Mouse (Mus musculus): ENCODE data around the gene Tcf20. TPM values are rescaled to one million over a fixed set of nuclear protein-coding genes. Genes with fewer than 3 reads are reported as not detected.
A peak's percentile ranks its signal among the peaks of the same experiment; 100 is the strongest.

The Tcf20 gene
- polyA plus RNA-seq, 1 experiment from 2014 or later = 17.4 TPM

GRCm38 (mm10) chr15:82956721-82957120, 31.0 kb downstream of the Tcf20 start:
- Histone ChIP-seq H3K27ac (ENCODE audit: low read depth, low read length) (no peak overlapping the region), H3K4me2 (ENCODE audit: low read length) (no peak overlapping the region), H3K36me3 (ENCODE audit: control insufficient read depth, insufficient read depth, low read length) (no peaks in the 10 kb centered on the region), H3K27me3 (replicated peaks; ENCODE audit: control insufficient read depth, insufficient read depth, low read length) (0 out of 2 replicates have a peak, but pooled peaks cover 3% of the 10 kb centered on the region), H3K4me3 (ENCODE audit: low read depth, low read length) (no peak overlapping the region), H3K9ac (ENCODE audit: low read length) (no peak overlapping the region), H3K4me1 (ENCODE audit: control insufficient read depth, insufficient read depth, low read length) (peaks cover 61% of the 10 kb centered on the region), H3K9me3 (replicated peaks; ENCODE audit: control insufficient read depth, low read length) (no peaks in the 10 kb centered on the region)
- DNase-seq (ENCODE audit: low spot score) = no peak
- WGBS = 69% methylated on average over 4 of the region's 4 CpGs
- ATAC-seq = no peak

GRCm38 (mm10) chr15:82956310-82956709, 31.4 kb downstream of the Tcf20 start:
- H3K4me1 ChIP-seq (ENCODE audit: control insufficient read depth, insufficient read depth, low read length) = peaks cover 57% of the 10 kb centered on the region
- no peak overlapping the region for H3K4me2 ChIP-seq (ENCODE audit: low read length)
- no peak overlapping the region for H3K9ac ChIP-seq (ENCODE audit: low read length)
- 0 out of 2 replicates have a peak, but pooled peaks cover 3% of the 10 kb centered on the region for H3K27me3 ChIP-seq (replicated peaks; ENCODE audit: control insufficient read depth, insufficient read depth, low read length)
- no peak overlapping the region for H3K4me3 ChIP-seq (ENCODE audit: low read depth, low read length)
- H3K36me3 ChIP-seq (ENCODE audit: control insufficient read depth, insufficient read depth, low read length) = no peaks in the 10 kb centered on the region
- no peak overlapping the region for H3K27ac ChIP-seq (ENCODE audit: low read depth, low read length)
- ATAC-seq = no peak
- no peaks in the 10 kb centered on the region for H3K9me3 ChIP-seq (replicated peaks; ENCODE audit: control insufficient read depth, low read length)
- WGBS = 80% methylated on average over 3 of the region's 3 CpGs
- DNase-seq (ENCODE audit: low spot score) = no peak

GRCm38 (mm10) chr15:82955286-82955685, 32.4 kb downstream of the Tcf20 start:
- DNase-seq (ENCODE audit: low spot score) (no peak), ATAC-seq (no peak)
- H3K4me3 ChIP-seq (ENCODE audit: low read depth, low read length) = no peak overlapping the region
- 80% methylated on average over 8 of the region's 8 CpGs for WGBS
- peaks cover 46% of the 10 kb centered on the region for H3K4me1 ChIP-seq (ENCODE audit: control insufficient read depth, insufficient read depth, low read length)
- H3K9ac ChIP-seq (ENCODE audit: low read length) = no peak overlapping the region
- H3K9me3 ChIP-seq (replicated peaks; ENCODE audit: control insufficient read depth, low read length) = no peaks in the 10 kb centered on the region
- H3K4me2 ChIP-seq (ENCODE audit: low read length) = no peak overlapping the region
- H3K36me3 ChIP-seq (ENCODE audit: control insufficient read depth, insufficient read depth, low read length) = no peaks in the 10 kb centered on the region
- H3K27ac ChIP-seq (ENCODE audit: low read depth, low read length) = no peak overlapping the region
- 0 out of 2 replicates have a peak, but pooled peaks cover 3% of the 10 kb centered on the region for H3K27me3 ChIP-seq (replicated peaks; ENCODE audit: control insufficient read depth, insufficient read depth, low read length)

- Histone ChIP-seq H3K4me2 (ENCODE audit: low read length) (no peak overlapping the region), H3K27me3 (replicated peaks; ENCODE audit: control insufficient read depth, insufficient read depth, low read length) (0 out of 2 replicates have a peak, but pooled peaks cover 3% of the 10 kb centered on the region), H3K9ac (ENCODE audit: low read length) (no peak overlapping the region), H3K4me1 (ENCODE audit: control insufficient read depth, insufficient read depth, low read length) (peaks cover 34% of the 10 kb centered on the region), H3K27ac (ENCODE audit: low read depth, low read length) (no peak overlapping the region), H3K36me3 (ENCODE audit: control insufficient read depth, insufficient read depth, low read length) (no peaks in the 10 kb centered on the region), H3K4me3 (ENCODE audit: low read depth, low read length) (no peak overlapping the region), H3K9me3 (replicated peaks; ENCODE audit: control insufficient read depth, low read length) (no peaks in the 10 kb centered on the region)
- DNase-seq (ENCODE audit: low spot score) (no peak), ATAC-seq (no peak)
- 73% methylated on average over 5 of the region's 5 CpGs for WGBS
Measured at GRCm38 (mm10) chr15:82954034-82954433, 33.6 kb downstream of the Tcf20 start.

GRCm38 (mm10) chr15:82953096-82953495, 34.6 kb downstream of the Tcf20 start:
- ATAC-seq = peak; percentile 51

GRCm38 (mm10) chr15:82952292-82952705, 35.4 kb downstream of the Tcf20 start:
- peak overlapping the region; percentile 51; the same call in 1 of the 2 replicates for H3K9ac ChIP-seq (ENCODE audit: low read length)
- no peaks in the 10 kb centered on the region for H3K36me3 ChIP-seq (ENCODE audit: control insufficient read depth, insufficient read depth, low read length)
- under 1% methylated on average over 20 of the region's 20 CpGs for WGBS
- peaks cover 20% of the 10 kb centered on the region for H3K4me1 ChIP-seq (ENCODE audit: control insufficient read depth, insufficient read depth, low read length)
- no peak overlapping the region for H3K4me3 ChIP-seq (ENCODE audit: low read depth, low read length)
- DNase-seq (ENCODE audit: low spot score) (peak; percentile 87), ATAC-seq (peak; percentile 83)
- H3K4me2 ChIP-seq (ENCODE audit: low read length) = peak overlapping the region; percentile 23
- peak overlapping the region; percentile 62; the same call in 1 of the 2 replicates for H3K27ac ChIP-seq (ENCODE audit: low read depth, low read length)
- 0 out of 2 replicates have a peak, but pooled peaks cover 3% of the 10 kb centered on the region for H3K27me3 ChIP-seq (replicated peaks; ENCODE audit: control insufficient read depth, insufficient read depth, low read length)
- H3K9me3 ChIP-seq (replicated peaks; ENCODE audit: control insufficient read depth, low read length) = no peaks in the 10 kb centered on the region

More at GRCm38 (mm10) chr15:82953096-82953495, 34.6 kb downstream of the Tcf20 start:
- H3K4me1 ChIP-seq (ENCODE audit: control insufficient read depth, insufficient read depth, low read length) = peaks cover 26% of the 10 kb centered on the region
- H3K9me3 ChIP-seq (replicated peaks; ENCODE audit: control insufficient read depth, low read length) = no peaks in the 10 kb centered on the region
- no peak overlapping the region for H3K4me2 ChIP-seq (ENCODE audit: low read length)
- peak; percentile 64 for DNase-seq (ENCODE audit: low spot score)
- H3K4me3 ChIP-seq (ENCODE audit: low read depth, low read length) = no peak overlapping the region
- 0 out of 2 replicates have a peak, but pooled peaks cover 3% of the 10 kb centered on the region for H3K27me3 ChIP-seq (replicated peaks; ENCODE audit: control insufficient read depth, insufficient read depth, low read length)
- H3K36me3 ChIP-seq (ENCODE audit: control insufficient read depth, insufficient read depth, low read length) = no peaks in the 10 kb centered on the region
- peak overlapping the region; percentile 62; the same call in 1 of the 2 replicates for H3K27ac ChIP-seq (ENCODE audit: low read depth, low read length)
- H3K9ac ChIP-seq (ENCODE audit: low read length) = no peak overlapping the region
- 18% methylated on average over 4 of the region's 4 CpGs for WGBS

GRCm38 (mm10) chr15:82950246-82950645, 37.4 kb downstream of the Tcf20 start:
- Histone ChIP-seq H3K4me2 (ENCODE audit: low read length) (no peak overlapping the region), H3K27me3 (replicated peaks; ENCODE audit: control insufficient read depth, insufficient read depth, low read length) (0 out of 2 replicates have a peak, but pooled peaks cover 3% of the 10 kb centered on the region), H3K4me3 (ENCODE audit: low read depth, low read length) (no peak overlapping the region), H3K4me1 (ENCODE audit: control insufficient read depth, insufficient read depth, low read length) (peaks cover 20% of the 10 kb centered on the region), H3K36me3 (ENCODE audit: control insufficient read depth, insufficient read depth, low read length) (no peaks in the 10 kb centered on the region), H3K27ac (ENCODE audit: low read depth, low read length) (no peak overlapping the region), H3K9ac (ENCODE audit: low read length) (no peak overlapping the region), H3K9me3 (replicated peaks; ENCODE audit: control insufficient read depth, low read length) (no peaks in the 10 kb centered on the region)
- WGBS = 72% methylated on average over 8 of the region's 8 CpGs
- no peak for ATAC-seq
- DNase-seq (ENCODE audit: low spot score) = no peak

- WGBS = 63% methylated on average over 5 of the region's 5 CpGs
- H3K4me1 ChIP-seq (ENCODE audit: control insufficient read depth, insufficient read depth, low read length) = peaks cover 9% of the 10 kb centered on the region
- no peak overlapping the region for H3K9ac ChIP-seq (ENCODE audit: low read length)
- H3K27ac ChIP-seq (ENCODE audit: low read depth, low read length) = no peak overlapping the region
- no peak overlapping the region for H3K4me3 ChIP-seq (ENCODE audit: low read depth, low read length)
- no peak for DNase-seq (ENCODE audit: low spot score)
- ATAC-seq = no peak
- no peaks in the 10 kb centered on the region for H3K9me3 ChIP-seq (replicated peaks; ENCODE audit: control insufficient read depth, low read length)
- no peaks in the 10 kb centered on the region for H3K36me3 ChIP-seq (ENCODE audit: control insufficient read depth, insufficient read depth, low read length)
- no peaks in the 10 kb centered on the region for H3K27me3 ChIP-seq (replicated peaks; ENCODE audit: control insufficient read depth, insufficient read depth, low read length)
- no peak overlapping the region for H3K4me2 ChIP-seq (ENCODE audit: low read length)
Measured at GRCm38 (mm10) chr15:82947431-82947830, 40.2 kb downstream of the Tcf20 start.

- H3K4me2 ChIP-seq (ENCODE audit: low read length) = no peak overlapping the region
- 81% methylated on average over 9 of the region's 9 CpGs for WGBS
- H3K36me3 ChIP-seq (ENCODE audit: control insufficient read depth, insufficient read depth, low read length) = no peaks in the 10 kb centered on the region
- no peak for DNase-seq (ENCODE audit: low spot score)
- H3K9me3 ChIP-seq (replicated peaks; ENCODE audit: control insufficient read depth, low read length) = no peaks in the 10 kb centered on the region
- no peak overlapping the region for H3K9ac ChIP-seq (ENCODE audit: low read length)
- peaks cover 29% of the 10 kb centered on the region for H3K4me1 ChIP-seq (ENCODE audit: control insufficient read depth, insufficient read depth, low read length)
- no peak overlapping the region for H3K4me3 ChIP-seq (ENCODE audit: low read depth, low read length)
- no peak overlapping the region for H3K27ac ChIP-seq (ENCODE audit: low read depth, low read length)
- ATAC-seq = no peak
- H3K27me3 ChIP-seq (replicated peaks; ENCODE audit: control insufficient read depth, insufficient read depth, low read length) = no peaks in the 10 kb centered on the region
Measured at GRCm38 (mm10) chr15:82944479-82945195, 43.0 kb downstream of the Tcf20 start.
